Mouse (Mus musculus): ENCODE measurements at regions not wholly inside any gene's neighbourhood (a gene's known extent, or its start where the extent isn't known, plus 50 kb on each side); places are given as distances from the start of the nearest gene placed in this dataset.

- no peak for DNase-seq
Measured at GRCm38 (mm10) chr2:174178801-174179200, 68.7 kb downstream of the Npepl1 start.

- no peak for DNase-seq
Measured at GRCm38 (mm10) chr2:174184797-174185196, 74.6 kb downstream of the Npepl1 start.

GRCm38 (mm10) chr2:174191071-174191470 lies 80.9 kb downstream of the Npepl1 start:
- DNase-seq = no peak

- no peak for DNase-seq
Measured at GRCm38 (mm10) chr2:174191516-174191915, 81.4 kb downstream of the Npepl1 start.

GRCm38 (mm10) chr2:174192026-174192425 lies 81.9 kb downstream of the Npepl1 start:
- no peak for DNase-seq

- DNase-seq = no peak
Measured at GRCm38 (mm10) chr2:174193506-174193905, 83.4 kb downstream of the Npepl1 start.

GRCm38 (mm10) chr2:174195651-174196050 lies 85.5 kb downstream of the Npepl1 start:
- no peak for DNase-seq

- no peak for DNase-seq
Measured at GRCm38 (mm10) chr2:174196696-174197215, 86.6 kb downstream of the Npepl1 start.

GRCm38 (mm10) chr2:174197306-174197945 lies 86.7 kb upstream of the Gnas start:
- no peak for DNase-seq

- no peak for DNase-seq
Measured at GRCm38 (mm10) chr2:174198406-174198971, 85.6 kb upstream of the Gnas start.

- DNase-seq = no peak
Measured at GRCm38 (mm10) chr2:174199961-174200862, 83.9 kb upstream of the Gnas start.

- peak; percentile 18 for DNase-seq
Measured at GRCm38 (mm10) chr2:174203412-174203811, 80.7 kb upstream of the Gnas start.

GRCm38 (mm10) chr2:174211681-174212080 lies 72.4 kb upstream of the Gnas start:
- no peak for DNase-seq

- no peak for DNase-seq
Measured at GRCm38 (mm10) chr2:174226660-174227059, 57.5 kb upstream of the Gnas start.
